ENCODE assay signal across 21 mouse cellular contexts in the genomic region with DNA sequence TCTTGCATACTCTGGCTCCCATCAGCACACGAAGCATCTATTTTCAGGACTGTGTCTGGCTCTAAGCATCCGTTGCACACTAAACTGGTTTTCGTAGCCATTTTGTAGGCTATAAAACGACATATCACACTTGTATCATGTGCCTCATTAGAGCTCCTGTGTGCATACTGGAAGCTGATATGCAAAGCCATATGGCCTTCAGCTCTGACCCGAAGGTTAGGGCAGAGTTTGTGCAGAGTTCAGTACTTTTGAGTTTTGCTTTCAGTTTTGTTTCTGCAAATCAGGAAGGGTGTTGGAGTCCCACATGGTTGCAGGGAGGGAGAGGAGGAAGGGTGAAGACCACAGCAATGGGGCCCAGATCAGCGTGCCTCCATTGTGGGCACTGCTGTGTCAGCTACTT.
"Had no signal": no experiment of that assay in that cellular context is flagged by ENCODE, and none has a peak within 500 bp of the region (broad histone marks: within the 10 kb centered on the region; RNA-seq: fewer than 3 reads in every experiment).

No protein-coding gene starts in this region.

- H3K27me3 ChIP-seq: lung, embryonic 15.5 days; midbrain, embryonic 12.5 days; neural tube, embryonic 13.5 days; neural tube, embryonic 15.5 days; stomach, embryonic 15.5 days had no signal

- H3K4me1 ChIP-seq: lung, embryonic 15.5 days; midbrain, embryonic 12.5 days; stomach, embryonic 15.5 days had no signal

- H3K9ac ChIP-seq: liver, postnatal 0 days; lung, embryonic 15.5 days; midbrain, embryonic 12.5 days; neural tube, embryonic 13.5 days; neural tube, embryonic 15.5 days; stomach, embryonic 15.5 days had no signal

- H3K4me2 ChIP-seq: lung, embryonic 15.5 days; midbrain, embryonic 12.5 days; neural tube, embryonic 13.5 days; neural tube, embryonic 15.5 days; stomach, embryonic 15.5 days had no signal

- H3K4me3 ChIP-seq: lung, embryonic 15.5 days; midbrain, embryonic 10.5 days; midbrain, embryonic 12.5 days; myocyte; neural tube, embryonic 13.5 days; neural tube, embryonic 15.5 days; stomach, embryonic 15.5 days had no signal

- H3K27ac ChIP-seq: lung, embryonic 15.5 days; midbrain, embryonic 10.5 days; midbrain, embryonic 12.5 days; neural tube, embryonic 13.5 days; neural tube, embryonic 15.5 days; stomach, embryonic 15.5 days; stomach, postnatal 0 days had no signal

- H3K36me3 ChIP-seq: lung, embryonic 15.5 days; midbrain, embryonic 10.5 days; midbrain, embryonic 12.5 days; neural tube, embryonic 13.5 days; neural tube, embryonic 15.5 days; stomach, embryonic 15.5 days had no signal

- DNase-seq: liver, postnatal 0 days; lung, adult 2 months; lung, postnatal 4 days; midbrain, embryonic 14.5 days; retina, postnatal 1 day; right cerebral cortex, adult 18-20 months; right cerebral cortex, postnatal 25 days; right cerebral cortex, postnatal 4 days; thymus, adult 2 months; thymus, postnatal 25 days; thymus, postnatal 4 days had no signal

- H3K9me3 ChIP-seq: lung, embryonic 15.5 days; midbrain, embryonic 10.5 days; midbrain, embryonic 12.5 days; neural tube, embryonic 13.5 days; neural tube, embryonic 15.5 days; stomach, embryonic 15.5 days had no signal

- ATAC-seq: liver, postnatal 0 days; lung, postnatal 0 days; midbrain, embryonic 16.5 days had no signal
